Mouse (Mus musculus): ENCODE data around the gene Gm49369. TPM values are rescaled to one million over a fixed set of nuclear protein-coding genes. Genes with fewer than 3 reads are reported as not detected.
"Not testable (repeated sequence)": the region's sequence is repeated elsewhere in the genome, so short reads cannot be mapped to it uniquely, and the experiment has no call there.

The Gm49369 gene
- polyA plus RNA-seq, 1 experiment from 2014 or later = not detected

DNA sequence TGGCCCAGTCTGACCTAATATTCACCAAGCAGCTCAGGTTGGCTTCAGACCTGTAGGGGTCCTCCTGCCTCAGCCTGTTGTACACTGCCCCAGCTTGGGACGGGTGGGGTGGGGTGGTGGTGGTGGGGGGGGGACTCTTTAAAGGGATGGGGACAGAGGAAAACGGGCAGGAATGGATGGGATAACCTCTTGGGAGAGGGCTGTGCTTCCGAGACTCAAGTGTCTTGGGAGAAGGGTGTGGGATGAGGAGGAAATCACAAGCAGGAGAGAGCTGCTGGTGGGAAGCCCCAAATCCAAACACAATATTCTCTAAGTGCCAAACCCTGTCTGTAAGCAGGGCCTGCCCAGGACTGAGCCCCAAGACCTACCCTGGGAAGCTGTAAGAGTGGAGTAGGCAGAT is 33.8 kb upstream of the Gm49369 start:
- no peak for ATAC-seq (replicated peaks; ENCODE audit: extremely low read depth, insufficient read depth, low FRiP score)
- H3K27ac ChIP-seq (ENCODE audit: low read length) = no peak overlapping the region
- no peak overlapping the region for H3K9ac ChIP-seq (ENCODE audit: low read length)
- H3K4me3 ChIP-seq (ENCODE audit: low read length) = no peak overlapping the region
- H3K9me3 ChIP-seq (replicated peaks; ENCODE audit: control insufficient read depth, low read length) = no peaks in the 10 kb centered on the region
- no peaks in the 10 kb centered on the region for H3K27me3 ChIP-seq (ENCODE audit: control insufficient read depth, insufficient read depth, low read length)
- H3K36me3 ChIP-seq (ENCODE audit: control insufficient read depth, insufficient read depth) = no peaks in the 10 kb centered on the region
- no peaks in the 10 kb centered on the region for H3K4me1 ChIP-seq (ENCODE audit: control insufficient read depth, insufficient read depth, low read length)
- no peak overlapping the region for H3K4me2 ChIP-seq (ENCODE audit: low read depth, low read length)
- WGBS = 62% methylated on average over 3 of the region's 3 CpGs

DNA sequence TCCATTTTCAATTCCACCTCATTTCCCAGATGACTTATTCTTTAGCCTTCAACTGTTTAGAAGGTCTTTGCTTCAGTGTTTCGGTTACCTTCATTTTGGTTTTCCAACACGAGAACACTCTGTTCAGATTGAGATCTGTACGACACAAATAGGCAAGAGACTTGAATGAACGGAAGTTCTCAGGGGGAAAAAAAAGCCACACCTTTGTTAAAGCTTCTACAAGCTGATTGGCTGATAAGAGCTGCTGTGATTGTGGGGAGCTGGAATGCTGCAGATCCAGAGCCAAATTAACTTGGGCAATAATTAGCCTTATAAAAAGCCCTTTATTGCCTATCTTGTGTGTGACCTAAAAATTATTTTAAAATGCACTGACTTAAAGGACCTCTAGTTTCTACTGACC is 32.8 kb upstream of the Gm49369 start:
- no peaks in the 10 kb centered on the region for H3K27me3 ChIP-seq (ENCODE audit: control insufficient read depth, insufficient read depth, low read length)
- H3K4me2 ChIP-seq (ENCODE audit: low read depth, low read length) = no peak overlapping the region
- H3K9me3 ChIP-seq (replicated peaks; ENCODE audit: control insufficient read depth, low read length) = peaks cover 3% of the 10 kb centered on the region; the same call in 1 of the 2 replicates
- no peak overlapping the region for H3K4me3 ChIP-seq (ENCODE audit: low read length)
- no peaks in the 10 kb centered on the region for H3K4me1 ChIP-seq (ENCODE audit: control insufficient read depth, insufficient read depth, low read length)
- WGBS = 50% methylated on average over 4 of the region's 4 CpGs
- no peaks in the 10 kb centered on the region for H3K36me3 ChIP-seq (ENCODE audit: control insufficient read depth, insufficient read depth)
- ATAC-seq (replicated peaks; ENCODE audit: extremely low read depth, insufficient read depth, low FRiP score) = no peak
- no peak overlapping the region for H3K9ac ChIP-seq (ENCODE audit: low read length)
- no peak overlapping the region for H3K27ac ChIP-seq (ENCODE audit: low read length)

DNA sequence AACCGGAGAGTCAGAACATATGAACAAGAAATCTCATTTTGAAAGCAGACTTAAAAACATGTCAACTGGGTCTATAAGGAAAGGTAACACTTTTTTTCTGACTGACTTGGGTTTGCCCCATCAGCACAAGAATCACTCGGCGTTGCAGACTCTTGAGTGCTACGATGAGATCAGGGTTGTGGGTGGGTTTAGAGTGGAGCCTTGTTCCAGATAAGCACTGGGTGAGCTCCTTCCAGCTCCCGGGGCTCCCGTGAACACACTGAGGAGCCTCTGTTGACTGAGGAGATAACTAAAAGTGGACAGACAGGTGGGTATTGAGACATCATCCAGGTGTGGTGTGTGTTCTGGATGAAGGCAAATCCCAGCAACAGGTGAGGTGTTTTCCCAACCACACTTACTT is 30.8 kb upstream of the Gm49369 start:
- no peak overlapping the region for H3K4me3 ChIP-seq (ENCODE audit: low read length)
- WGBS = 72% methylated on average over 6 of the region's 6 CpGs
- no peaks in the 10 kb centered on the region for H3K36me3 ChIP-seq (ENCODE audit: control insufficient read depth, insufficient read depth)
- H3K27ac ChIP-seq (ENCODE audit: low read length) = no peak overlapping the region
- no peak overlapping the region for H3K9ac ChIP-seq (ENCODE audit: low read length)
- ATAC-seq (replicated peaks; ENCODE audit: extremely low read depth, insufficient read depth, low FRiP score) = no peak
- H3K27me3 ChIP-seq (ENCODE audit: control insufficient read depth, insufficient read depth, low read length) = no peaks in the 10 kb centered on the region
- H3K4me2 ChIP-seq (ENCODE audit: low read depth, low read length) = no peak overlapping the region
- H3K9me3 ChIP-seq (replicated peaks; ENCODE audit: control insufficient read depth, low read length) = peaks cover 3% of the 10 kb centered on the region; the same call in 1 of the 2 replicates
- no peaks in the 10 kb centered on the region for H3K4me1 ChIP-seq (ENCODE audit: control insufficient read depth, insufficient read depth, low read length)

DNA sequence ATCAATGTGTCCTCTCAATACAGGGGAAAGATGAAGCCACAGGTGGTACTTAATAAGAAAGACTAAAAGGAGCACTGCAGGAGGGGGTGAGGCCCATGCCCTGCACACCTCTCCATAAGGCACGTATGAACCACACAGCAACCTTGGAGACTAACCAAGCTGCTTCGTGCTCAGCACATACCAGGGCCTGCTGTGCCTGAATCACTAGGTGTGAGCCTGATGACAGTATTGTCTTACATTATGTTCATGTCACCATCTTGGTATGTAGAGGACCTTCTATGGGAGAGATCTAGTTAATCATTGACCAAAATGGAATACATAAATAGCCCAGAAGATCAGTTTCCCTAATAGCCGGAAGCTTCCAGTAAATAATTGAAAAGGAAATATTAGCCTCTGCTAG is 27.1 kb upstream of the Gm49369 start:
- Histone ChIP-seq H3K4me2 (ENCODE audit: low read depth, low read length) (no peak overlapping the region), H3K36me3 (ENCODE audit: control insufficient read depth, insufficient read depth) (no peaks in the 10 kb centered on the region), H3K4me1 (ENCODE audit: control insufficient read depth, insufficient read depth, low read length) (no peaks in the 10 kb centered on the region), H3K27me3 (ENCODE audit: control insufficient read depth, insufficient read depth, low read length) (no peaks in the 10 kb centered on the region), H3K9ac (ENCODE audit: low read length) (no peak overlapping the region), H3K4me3 (ENCODE audit: low read length) (no peak overlapping the region), H3K9me3 (replicated peaks; ENCODE audit: control insufficient read depth, low read length) (peaks cover 3% of the 10 kb centered on the region; the same call in 1 of the 2 replicates), H3K27ac (ENCODE audit: low read length) (no peak overlapping the region)
- WGBS = 70% methylated on average over 3 of the region's 3 CpGs
- no peak for ATAC-seq (replicated peaks; ENCODE audit: extremely low read depth, insufficient read depth, low FRiP score)

DNA sequence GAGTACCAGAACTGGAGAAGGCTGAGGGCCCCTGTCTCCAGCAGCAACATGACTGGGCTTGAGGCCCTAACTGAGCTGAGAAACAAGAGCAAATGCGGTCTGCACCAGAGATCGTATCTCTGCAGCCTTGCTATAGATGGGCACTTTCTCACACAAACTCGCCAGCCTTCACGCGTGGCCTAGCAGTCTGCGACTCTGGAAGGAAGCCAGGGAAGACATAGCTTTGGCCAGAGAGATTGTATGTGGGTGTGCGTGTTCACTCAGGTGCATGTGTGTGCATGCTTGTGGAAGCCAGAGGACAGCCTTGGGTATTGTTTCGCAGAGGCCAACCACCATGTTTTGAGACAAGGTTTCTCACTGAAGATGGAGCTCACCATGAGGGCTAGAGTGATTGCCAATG is 26.2 kb upstream of the Gm49369 start:
- no peak overlapping the region for H3K27ac ChIP-seq (ENCODE audit: low read length)
- no peak for ATAC-seq (replicated peaks; ENCODE audit: extremely low read depth, insufficient read depth, low FRiP score)
- peaks cover 3% of the 10 kb centered on the region; the same call in 1 of the 2 replicates for H3K9me3 ChIP-seq (replicated peaks; ENCODE audit: control insufficient read depth, low read length)
- H3K4me3 ChIP-seq (ENCODE audit: low read length) = no peak overlapping the region
- WGBS = 87% methylated on average over 8 of the region's 8 CpGs
- H3K4me2 ChIP-seq (ENCODE audit: low read depth, low read length) = no peak overlapping the region
- no peaks in the 10 kb centered on the region for H3K27me3 ChIP-seq (ENCODE audit: control insufficient read depth, insufficient read depth, low read length)
- no peak overlapping the region for H3K9ac ChIP-seq (ENCODE audit: low read length)
- no peaks in the 10 kb centered on the region for H3K4me1 ChIP-seq (ENCODE audit: control insufficient read depth, insufficient read depth, low read length)
- H3K36me3 ChIP-seq (ENCODE audit: control insufficient read depth, insufficient read depth) = no peaks in the 10 kb centered on the region

DNA sequence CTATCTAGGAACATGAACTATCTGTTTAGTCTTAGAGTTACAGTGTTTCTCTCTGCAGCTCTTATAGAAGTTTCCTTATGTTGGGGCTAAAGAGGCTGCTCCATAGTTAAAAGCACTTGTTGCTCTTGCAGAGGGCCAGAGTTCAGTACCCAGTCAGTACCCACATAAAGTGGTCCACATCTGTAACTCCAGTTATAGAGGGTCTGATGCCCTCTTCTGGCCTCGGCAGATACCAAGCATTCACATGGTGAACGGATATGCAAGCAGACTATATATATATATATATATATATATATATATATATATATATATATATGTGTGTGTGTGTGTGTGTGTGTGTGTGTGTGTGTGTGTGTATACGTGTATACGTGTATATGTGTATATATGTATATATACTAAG is 25.5 kb upstream of the Gm49369 start:
- Histone ChIP-seq H3K27ac (ENCODE audit: low read length) (no peak overlapping the region), H3K36me3 (ENCODE audit: control insufficient read depth, insufficient read depth) (no peaks in the 10 kb centered on the region), H3K4me2 (ENCODE audit: low read depth, low read length) (no peak overlapping the region), H3K27me3 (ENCODE audit: control insufficient read depth, insufficient read depth, low read length) (no peaks in the 10 kb centered on the region), H3K4me3 (ENCODE audit: low read length) (no peak overlapping the region), H3K9me3 (replicated peaks; ENCODE audit: control insufficient read depth, low read length) (peaks cover 3% of the 10 kb centered on the region; the same call in 1 of the 2 replicates), H3K9ac (ENCODE audit: low read length) (no peak overlapping the region), H3K4me1 (ENCODE audit: control insufficient read depth, insufficient read depth, low read length) (no peaks in the 10 kb centered on the region)
- no peak for ATAC-seq (replicated peaks; ENCODE audit: extremely low read depth, insufficient read depth, low FRiP score)
- WGBS = 51% methylated on average over 4 of the region's 4 CpGs

DNA sequence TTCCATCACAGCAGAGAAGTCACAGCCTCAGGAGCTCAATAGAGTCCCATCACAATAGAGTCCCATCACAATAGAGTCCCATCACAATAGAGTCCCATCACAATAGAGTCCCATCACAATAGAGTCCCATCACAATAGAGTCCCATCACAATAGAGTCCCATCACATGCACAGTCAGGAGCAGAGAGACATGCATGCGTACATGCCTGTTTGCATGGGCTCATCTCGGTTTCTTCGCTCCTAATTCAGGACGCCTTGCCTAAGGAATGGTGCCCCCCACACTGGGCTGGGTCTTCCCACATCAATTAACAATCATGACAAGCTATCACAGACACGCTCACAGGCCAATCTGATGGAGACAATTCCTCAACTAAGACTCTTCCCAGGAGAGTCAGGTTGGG is 22.7 kb upstream of the Gm49369 start:
- H3K4me1 ChIP-seq (ENCODE audit: control insufficient read depth, insufficient read depth, low read length); H3K27me3 ChIP-seq (ENCODE audit: control insufficient read depth, insufficient read depth, low read length); ATAC-seq (replicated peaks; ENCODE audit: extremely low read depth, insufficient read depth, low FRiP score); H3K9me3 ChIP-seq (replicated peaks; ENCODE audit: control insufficient read depth, low read length); H3K4me2 ChIP-seq (ENCODE audit: low read depth, low read length); H3K27ac ChIP-seq (ENCODE audit: low read length); H3K9ac ChIP-seq (ENCODE audit: low read length); H3K36me3 ChIP-seq (ENCODE audit: control insufficient read depth, insufficient read depth); H3K4me3 ChIP-seq (ENCODE audit: low read length): not testable (repeated sequence)
- 90% methylated on average over 5 of the region's 5 CpGs for WGBS

DNA sequence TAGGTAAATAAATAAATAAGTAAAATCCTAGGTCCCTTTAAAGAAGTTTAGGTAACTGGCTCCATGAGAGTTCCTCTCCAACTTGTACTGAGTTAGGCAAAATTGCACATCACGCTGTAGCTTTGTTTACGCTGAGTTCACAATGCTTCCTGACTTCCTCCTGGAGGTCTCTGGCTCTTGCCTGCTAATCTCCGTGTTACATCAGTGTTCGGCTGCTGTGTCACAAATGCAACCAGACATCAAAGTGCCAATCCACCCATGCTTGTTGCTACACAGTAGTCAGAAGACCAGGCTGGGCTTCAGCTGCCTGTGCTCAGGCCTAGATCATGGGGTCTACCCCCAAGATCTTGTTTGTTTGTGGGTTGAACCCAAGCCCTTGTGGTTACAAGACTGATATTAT is 21.1 kb upstream of the Gm49369 start:
- H3K9me3 ChIP-seq (replicated peaks; ENCODE audit: control insufficient read depth, low read length) = no peaks in the 10 kb centered on the region
- WGBS = 57% methylated on average over 4 of the region's 4 CpGs
- no peaks in the 10 kb centered on the region for H3K36me3 ChIP-seq (ENCODE audit: control insufficient read depth, insufficient read depth)
- no peak overlapping the region for H3K4me2 ChIP-seq (ENCODE audit: low read depth, low read length)
- H3K9ac ChIP-seq (ENCODE audit: low read length) = no peak overlapping the region
- H3K4me3 ChIP-seq (ENCODE audit: low read length) = no peak overlapping the region
- no peaks in the 10 kb centered on the region for H3K27me3 ChIP-seq (ENCODE audit: control insufficient read depth, insufficient read depth, low read length)
- no peak overlapping the region for H3K27ac ChIP-seq (ENCODE audit: low read length)
- peaks cover 2% of the 10 kb centered on the region; the same call in 1 of the 2 replicates for H3K4me1 ChIP-seq (ENCODE audit: control insufficient read depth, insufficient read depth, low read length)
- no peak for ATAC-seq (replicated peaks; ENCODE audit: extremely low read depth, insufficient read depth, low FRiP score)

DNA sequence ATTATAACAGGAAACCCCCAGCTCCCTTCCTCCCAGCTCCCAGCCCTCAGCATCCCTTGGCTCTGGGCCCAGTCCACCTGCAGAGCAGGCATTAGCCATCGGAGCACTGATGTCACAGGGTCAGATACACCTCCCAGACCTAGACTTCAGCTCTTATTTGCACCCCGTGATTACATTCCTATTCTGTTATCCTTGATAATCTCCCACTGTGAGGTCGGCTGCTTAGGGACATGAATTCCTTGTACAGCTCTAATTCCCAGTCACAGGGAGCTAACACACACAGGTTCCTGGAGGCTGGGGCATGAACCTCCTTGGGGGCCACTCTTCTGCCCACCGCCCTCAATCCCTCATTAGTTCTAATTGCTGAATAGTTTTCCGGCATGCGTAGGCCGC is 18.3 kb upstream of the Gm49369 start:
- Histone ChIP-seq H3K9ac (ENCODE audit: low read length) (no peak overlapping the region), H3K27ac (ENCODE audit: low read length) (no peak overlapping the region), H3K9me3 (replicated peaks; ENCODE audit: control insufficient read depth, low read length) (no peaks in the 10 kb centered on the region), H3K4me1 (ENCODE audit: control insufficient read depth, insufficient read depth, low read length) (peaks cover 2% of the 10 kb centered on the region; the same call in 1 of the 2 replicates), H3K36me3 (ENCODE audit: control insufficient read depth, insufficient read depth) (no peaks in the 10 kb centered on the region), H3K4me3 (ENCODE audit: low read length) (no peak overlapping the region), H3K27me3 (ENCODE audit: control insufficient read depth, insufficient read depth, low read length) (no peaks in the 10 kb centered on the region), H3K4me2 (ENCODE audit: low read depth, low read length) (no peak overlapping the region)
- no peak for ATAC-seq (replicated peaks; ENCODE audit: extremely low read depth, insufficient read depth, low FRiP score)
- 59% methylated on average over 7 of the region's 7 CpGs for WGBS
